Mouse (Mus musculus): ENCODE results near the gene Coq4. TPM values are rescaled to one million over a fixed set of nuclear protein-coding genes. Genes with fewer than 3 reads are reported as not detected.
A peak's percentile ranks its signal among the peaks of the same experiment; 100 is the strongest.

Coq4 gene
- polyA plus RNA-seq, 1 experiment from 2014 or later, result 15.6 TPM

DNA sequence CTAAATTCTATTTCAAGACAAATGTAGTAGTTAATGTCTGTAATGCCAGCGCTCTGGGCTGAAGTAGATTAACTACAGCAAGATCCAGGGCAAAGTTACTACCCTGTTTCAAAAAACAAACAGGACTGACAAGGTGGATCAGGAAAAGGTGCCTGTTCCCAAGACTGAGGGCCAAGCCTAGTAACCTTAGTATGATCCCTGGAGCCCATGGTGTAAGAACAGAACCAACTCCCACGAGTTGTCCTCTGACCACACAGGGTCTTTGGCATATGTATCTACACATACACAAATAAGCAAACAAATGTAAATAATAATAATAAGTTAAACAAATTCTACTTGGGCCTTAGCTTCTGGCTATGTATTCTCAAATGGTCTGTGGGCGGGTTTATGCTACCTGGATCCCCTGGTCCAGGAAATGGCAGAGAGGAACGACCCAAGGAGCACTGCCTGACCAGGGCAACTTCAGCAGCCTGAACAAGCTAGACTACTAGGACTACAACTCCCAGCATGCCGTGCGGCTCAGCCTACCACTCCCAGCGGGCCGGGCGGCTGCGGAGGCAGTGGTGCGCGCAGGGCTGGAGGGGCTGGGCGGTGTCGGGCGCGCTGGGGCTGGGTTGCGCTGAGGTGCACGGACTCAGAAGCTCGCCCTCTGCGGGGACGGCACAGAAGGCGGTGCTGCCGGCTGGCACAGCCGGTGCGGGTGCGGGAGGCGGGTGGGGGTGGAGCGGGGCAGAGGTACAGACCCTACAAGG, 15.0 kb downstream of the Coq4 start, which contains the start of gene Slc27a4:
TSS of gene Slc27a4 (plus strand) at position 560 of the 752 bp plus-strand sequence.
- H3K36me3 ChIP-seq, result no peaks in the 10 kb centered on the region
- peak within 1 kb of the TSS; percentile 99 for H3K4me2 ChIP-seq
- no peaks in the 10 kb centered on the region for H3K9me3 ChIP-seq (replicated peaks)
- DNase-seq (peak; percentile 93), ATAC-seq (ENCODE audit: low read depth) (peak; percentile 98)
- peak within 1 kb of the TSS; percentile 80 for H3K4me3 ChIP-seq (replicated peaks)
- H3K9ac ChIP-seq, result peak within 1 kb of the TSS; percentile 79
- peaks cover 14% of the 10 kb centered on the region for H3K4me1 ChIP-seq (replicated peaks)
- H3K27me3 ChIP-seq, result peaks cover 35% of the 10 kb centered on the region
- WGBS (ENCODE audit: insufficient replicate concordance), result 3% methylated on average over 28 of the region's 28 CpGs
- no peak within 1 kb of the TSS for H3K27ac ChIP-seq

DNA sequence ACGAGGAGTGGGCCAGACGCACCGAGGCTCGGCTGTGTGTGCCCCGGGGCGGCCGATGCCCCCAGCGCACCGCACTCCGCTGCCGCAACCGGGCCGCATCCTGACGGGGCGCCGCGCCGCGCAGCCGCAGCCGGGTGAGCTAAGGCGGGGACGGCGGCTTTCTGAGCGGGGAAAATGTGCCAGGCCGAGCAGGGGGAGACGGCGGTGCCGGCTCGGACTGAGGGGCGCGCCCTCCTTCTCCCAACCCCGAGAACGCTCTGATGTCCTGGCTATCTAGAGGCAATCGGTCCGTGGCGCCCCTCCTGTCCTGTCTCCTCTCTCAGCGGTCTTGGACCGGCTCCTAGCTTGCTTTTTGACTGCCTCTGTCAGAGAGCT, 15.5 kb downstream of the Coq4 start:
- Histone ChIP-seq H3K4me2 (peak overlapping the region; percentile 99), H3K4me3 (replicated peaks) (peak overlapping the region; percentile 80), H3K27ac (no peak overlapping the region), H3K4me1 (replicated peaks) (peaks cover 14% of the 10 kb centered on the region), H3K36me3 (peaks cover 4% of the 10 kb centered on the region; the same call in 1 of the 2 replicates), H3K9me3 (replicated peaks) (no peaks in the 10 kb centered on the region), H3K27me3 (peaks cover 35% of the 10 kb centered on the region), H3K9ac (peak overlapping the region; percentile 79)
- DNase-seq (no peak), ATAC-seq (ENCODE audit: low read depth) (no peak)
- 0% methylated on average over 39 of the region's 39 CpGs for WGBS (ENCODE audit: insufficient replicate concordance)

DNA sequence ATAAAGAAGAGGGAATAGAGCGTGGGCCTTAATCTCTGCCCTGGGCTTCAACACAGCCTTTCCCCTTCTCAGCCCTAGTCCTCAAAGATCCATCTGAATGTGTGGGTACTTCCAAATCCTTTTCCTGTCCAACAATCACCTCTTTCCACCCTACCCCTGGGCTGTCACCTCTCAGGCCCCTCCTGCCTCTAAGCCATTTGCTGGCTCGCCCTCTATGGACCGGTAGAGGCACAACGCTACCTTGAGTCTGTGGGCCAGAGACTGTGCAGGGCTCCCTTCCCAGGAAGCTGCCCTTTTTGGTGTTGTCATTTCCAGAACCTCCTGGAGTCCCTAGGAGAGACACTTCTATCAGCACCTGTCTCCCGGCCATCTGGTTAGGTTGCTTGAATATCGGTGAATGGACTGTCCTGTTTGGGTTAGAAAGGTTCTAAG, 16.1 kb downstream of the Coq4 start:
- Histone ChIP-seq H3K9me3 (replicated peaks) (no peaks in the 10 kb centered on the region), H3K27me3 (peaks cover 35% of the 10 kb centered on the region), H3K4me3 (replicated peaks) (peak overlapping the region; percentile 80), H3K36me3 (peaks cover 4% of the 10 kb centered on the region; the same call in 1 of the 2 replicates), H3K27ac (no peak overlapping the region), H3K9ac (peak overlapping the region; percentile 79), H3K4me2 (peak overlapping the region; percentile 99), H3K4me1 (replicated peaks) (peaks cover 14% of the 10 kb centered on the region)
- WGBS (ENCODE audit: insufficient replicate concordance), result 29% methylated on average over 6 of the region's 6 CpGs
- ATAC-seq (ENCODE audit: low read depth) (no peak), DNase-seq (no peak)

DNA sequence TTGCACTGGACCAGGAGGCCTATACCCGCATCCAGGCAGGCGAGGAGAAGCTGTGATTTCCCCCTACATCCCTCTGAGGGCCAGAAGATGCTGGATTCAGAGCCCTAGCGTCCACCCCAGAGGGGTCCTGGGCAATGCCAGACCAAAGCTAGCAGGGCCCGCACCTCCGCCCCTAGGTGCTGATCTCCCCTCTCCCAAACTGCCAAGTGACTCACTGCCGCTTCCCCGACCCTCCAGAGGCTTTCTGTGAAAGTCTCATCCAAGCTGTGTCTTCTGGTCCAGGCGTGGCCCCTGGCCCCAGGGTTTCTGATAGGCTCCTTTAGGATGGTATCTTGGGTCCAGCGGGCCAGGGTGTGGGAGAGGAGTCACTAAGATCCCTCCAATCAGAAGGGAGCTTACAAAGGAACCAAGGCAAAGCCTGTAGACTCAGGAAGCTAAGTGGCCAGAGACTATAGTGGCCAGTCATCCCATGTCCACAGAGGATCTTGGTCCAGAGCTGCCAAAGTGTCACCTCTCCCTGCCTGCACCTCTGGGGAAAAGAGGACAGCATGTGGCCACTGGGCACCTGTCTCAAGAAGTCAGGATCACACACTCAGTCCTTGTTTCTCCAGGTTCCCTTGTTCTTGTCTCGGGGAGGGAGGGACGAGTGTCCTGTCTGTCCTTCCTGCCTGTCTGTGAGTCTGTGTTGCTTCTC, 28.5 kb downstream of the Coq4 start:
- Histone ChIP-seq H3K27me3 (no peaks in the 10 kb centered on the region), H3K4me2 (no peak overlapping the region), H3K4me3 (replicated peaks) (no peak overlapping the region), H3K27ac (no peak overlapping the region), H3K36me3 (peaks cover 10% of the 10 kb centered on the region; the same call in 1 of the 2 replicates), H3K4me1 (replicated peaks) (peaks cover 19% of the 10 kb centered on the region), H3K9ac (no peak overlapping the region), H3K9me3 (replicated peaks) (no peaks in the 10 kb centered on the region)
- no peak for DNase-seq
- 62% methylated on average over 11 of the region's 11 CpGs for WGBS (ENCODE audit: insufficient replicate concordance)
- no peak for ATAC-seq (ENCODE audit: low read depth)

DNA sequence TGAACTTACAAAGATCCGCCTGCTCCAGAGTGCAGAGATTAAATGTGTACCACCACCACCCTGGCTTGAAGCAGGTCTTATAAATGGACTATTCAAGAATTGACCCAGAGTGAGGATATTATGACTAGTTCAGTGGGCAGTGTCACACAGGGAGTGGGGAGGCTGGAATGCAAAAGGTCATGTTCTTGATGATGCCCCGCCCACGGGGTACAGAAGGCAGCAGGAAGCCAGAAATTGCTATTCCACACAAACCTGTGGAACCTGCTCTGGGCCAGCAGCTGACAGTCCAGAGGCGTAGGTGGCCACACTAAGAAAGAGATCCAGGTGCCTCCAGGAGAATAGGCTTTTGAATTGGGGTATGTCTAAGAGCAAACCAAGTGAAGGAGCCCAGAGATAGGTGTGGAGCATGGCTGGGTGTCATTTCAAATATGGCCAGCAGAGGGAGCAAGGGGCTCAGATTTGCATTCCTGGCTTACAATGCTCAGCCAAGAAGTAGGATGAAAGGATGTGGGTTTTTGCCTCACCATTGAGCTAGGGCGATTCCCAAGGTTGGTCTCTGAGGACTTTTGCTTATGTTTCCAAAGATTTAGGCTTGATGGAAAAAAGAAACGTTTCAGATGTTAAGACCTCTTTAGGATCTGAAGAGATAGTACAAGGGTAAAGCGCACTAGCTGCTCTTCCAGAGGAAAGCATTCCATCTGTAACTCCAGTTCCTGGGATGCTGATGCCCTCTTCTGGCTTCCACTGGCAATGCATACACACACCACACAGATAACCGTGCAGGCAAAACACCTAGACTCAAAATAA, 30.3 kb downstream of the Coq4 start:
- 37% methylated on average over 8 of the region's 8 CpGs for whole genome bisulfite sequencing (ENCODE audit: insufficient replicate concordance)
- DNase-seq, result peak; percentile 59
- H3K36me3 ChIP-seq, result peaks cover 8% of the 10 kb centered on the region; the same call in 1 of the 2 replicates
- H3K27me3 ChIP-seq, result no peaks in the 10 kb centered on the region
- H3K27ac ChIP-seq, result no peak overlapping the region
- H3K9me3 ChIP-seq (replicated peaks), result no peaks in the 10 kb centered on the region
- peaks cover 21% of the 10 kb centered on the region for H3K4me1 ChIP-seq (replicated peaks)
- H3K9ac ChIP-seq, result no peak overlapping the region
- H3K4me3 ChIP-seq (replicated peaks), result no peak overlapping the region
- ATAC-seq (ENCODE audit: low read depth), result no peak; the same call in 1 of the 2 replicates
- H3K4me2 ChIP-seq, result no peak overlapping the region

DNA sequence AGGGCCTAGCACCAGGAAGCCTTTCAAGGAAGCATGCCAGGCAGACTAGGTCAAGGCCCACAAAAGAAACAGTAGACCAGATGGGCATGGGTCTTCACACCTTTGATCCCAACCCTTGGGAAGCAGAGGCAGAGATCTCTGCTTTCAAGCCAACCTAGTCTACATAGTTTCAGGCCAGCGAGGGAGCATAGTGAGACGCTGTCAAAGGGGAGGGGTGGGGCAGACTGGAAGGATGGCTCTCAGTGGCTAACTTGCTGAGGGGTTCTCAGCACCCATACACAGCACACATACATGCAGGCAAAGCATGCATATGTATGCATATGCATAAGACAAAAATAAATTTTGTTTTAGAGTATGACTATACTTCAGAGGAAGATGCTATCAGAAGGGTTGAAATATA, 32.1 kb downstream of the Coq4 start:
- DNase-seq (no peak), ATAC-seq (ENCODE audit: low read depth) (no peak)
- Histone ChIP-seq H3K4me3 (replicated peaks) (no peak overlapping the region), H3K36me3 (no peaks in the 10 kb centered on the region), H3K9ac (peak overlapping the region; percentile 72; the same call in 1 of the 2 replicates), H3K9me3 (replicated peaks) (no peaks in the 10 kb centered on the region), H3K4me1 (replicated peaks) (peaks cover 21% of the 10 kb centered on the region), H3K27me3 (no peaks in the 10 kb centered on the region), H3K4me2 (peak overlapping the region; percentile 89), H3K27ac (no peak overlapping the region; the same call in 1 of the 2 replicates)
- WGBS (ENCODE audit: insufficient replicate concordance), result 32% methylated on average over 2 of the region's 2 CpGs

DNA sequence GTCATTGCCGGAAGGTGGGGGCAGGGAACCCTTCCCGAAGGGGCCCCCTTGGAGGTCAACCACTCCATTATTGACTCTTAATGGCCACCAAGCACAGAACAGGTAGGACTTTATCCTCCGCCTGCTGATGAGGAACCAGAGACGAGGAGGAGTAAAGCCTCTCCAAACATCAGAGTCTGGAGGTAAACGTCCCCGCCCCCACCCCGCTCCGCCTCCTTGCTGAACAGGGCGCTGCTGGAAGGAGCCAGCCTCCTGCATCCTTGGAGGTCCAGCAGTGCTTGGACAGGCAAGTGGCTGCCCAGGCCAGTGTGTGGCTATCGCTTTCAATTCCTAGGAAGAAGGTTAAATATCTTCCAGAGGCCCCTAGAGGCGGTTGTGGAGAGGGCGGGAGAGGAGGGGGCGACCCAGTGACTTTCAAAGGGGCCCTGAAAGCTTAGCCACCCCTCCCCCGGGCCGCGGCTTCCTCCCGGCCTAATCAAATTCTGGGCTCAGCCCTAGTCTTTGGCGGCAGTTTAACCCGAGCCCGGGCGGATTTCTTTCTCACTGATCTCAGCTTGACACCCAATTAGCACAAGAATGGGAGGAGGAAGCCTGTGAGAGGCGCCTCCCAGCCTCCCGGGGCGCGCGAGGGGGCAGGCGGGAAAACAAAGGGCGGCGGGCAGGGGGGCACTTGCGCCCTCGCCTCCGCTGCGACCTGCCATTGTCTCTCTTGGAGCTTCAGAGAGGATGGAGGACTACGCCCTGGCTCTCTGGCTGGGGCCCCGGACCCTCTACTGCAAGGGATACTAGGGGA, 32.9 kb downstream of the Coq4 start, which contains the start of gene Urm1:
TSS of gene Urm1 (plus strand) at position 51 of the 793 bp plus-strand sequence.
- Histone ChIP-seq H3K27ac (peak within 1 kb of the TSS; percentile 74), H3K9me3 (replicated peaks) (no peaks in the 10 kb centered on the region), H3K36me3 (no peaks in the 10 kb centered on the region), H3K4me2 (peak within 1 kb of the TSS; percentile 89), H3K4me3 (replicated peaks) (peak within 1 kb of the TSS; percentile 61), H3K27me3 (no peaks in the 10 kb centered on the region), H3K4me1 (replicated peaks) (peaks cover 21% of the 10 kb centered on the region), H3K9ac (peak within 1 kb of the TSS; percentile 72)
- DNase-seq, result peak; percentile 56
- peak; percentile 71 for ATAC-seq (ENCODE audit: low read depth)
- WGBS (ENCODE audit: insufficient replicate concordance), result 2% methylated on average over 35 of the region's 35 CpGs

DNA sequence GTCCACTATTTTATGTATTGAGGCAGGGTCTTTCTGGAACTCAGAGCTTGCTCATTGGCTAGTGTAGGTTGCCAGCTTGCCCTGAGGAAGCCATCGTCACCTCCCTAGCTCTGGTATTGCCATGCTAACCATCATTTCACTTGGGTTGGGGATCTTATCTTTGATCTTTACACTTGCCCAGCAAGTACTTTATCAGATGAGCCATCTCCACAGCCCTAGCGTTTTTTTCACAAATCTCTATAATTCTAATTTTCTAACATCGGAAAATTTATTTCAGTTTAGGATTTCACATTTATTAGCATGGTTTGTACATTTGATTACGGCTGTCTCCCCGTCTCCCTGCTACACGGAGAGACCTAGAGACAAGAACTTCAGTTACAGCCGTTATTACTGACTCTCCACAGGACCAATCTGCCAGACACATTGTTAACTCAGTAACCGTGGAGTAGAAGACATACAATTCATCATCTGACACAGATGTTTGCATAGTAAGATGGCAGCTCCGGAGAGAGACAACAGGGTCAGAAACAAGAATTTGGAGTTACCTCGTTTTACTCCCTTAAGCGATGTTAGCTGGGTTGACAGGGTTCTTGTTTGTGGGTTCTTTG, 39.1 kb downstream of the Coq4 start:
- H3K9ac ChIP-seq, result peak overlapping the region; percentile 82
- peak overlapping the region; percentile 87 for H3K27ac ChIP-seq
- H3K27me3 ChIP-seq, result no peaks in the 10 kb centered on the region
- DNase-seq (no peak), ATAC-seq (ENCODE audit: low read depth) (no peak)
- 0 out of 2 replicates have a peak, but pooled peaks cover 6% of the 10 kb centered on the region for H3K36me3 ChIP-seq
- H3K4me3 ChIP-seq (replicated peaks), result peak overlapping the region; percentile 83
- peak overlapping the region; percentile 89 for H3K4me2 ChIP-seq
- WGBS (ENCODE audit: insufficient replicate concordance), result 9% methylated on average over 11 of the region's 11 CpGs
- H3K9me3 ChIP-seq (replicated peaks), result no peaks in the 10 kb centered on the region
- peaks cover 21% of the 10 kb centered on the region for H3K4me1 ChIP-seq (replicated peaks)

DNA sequence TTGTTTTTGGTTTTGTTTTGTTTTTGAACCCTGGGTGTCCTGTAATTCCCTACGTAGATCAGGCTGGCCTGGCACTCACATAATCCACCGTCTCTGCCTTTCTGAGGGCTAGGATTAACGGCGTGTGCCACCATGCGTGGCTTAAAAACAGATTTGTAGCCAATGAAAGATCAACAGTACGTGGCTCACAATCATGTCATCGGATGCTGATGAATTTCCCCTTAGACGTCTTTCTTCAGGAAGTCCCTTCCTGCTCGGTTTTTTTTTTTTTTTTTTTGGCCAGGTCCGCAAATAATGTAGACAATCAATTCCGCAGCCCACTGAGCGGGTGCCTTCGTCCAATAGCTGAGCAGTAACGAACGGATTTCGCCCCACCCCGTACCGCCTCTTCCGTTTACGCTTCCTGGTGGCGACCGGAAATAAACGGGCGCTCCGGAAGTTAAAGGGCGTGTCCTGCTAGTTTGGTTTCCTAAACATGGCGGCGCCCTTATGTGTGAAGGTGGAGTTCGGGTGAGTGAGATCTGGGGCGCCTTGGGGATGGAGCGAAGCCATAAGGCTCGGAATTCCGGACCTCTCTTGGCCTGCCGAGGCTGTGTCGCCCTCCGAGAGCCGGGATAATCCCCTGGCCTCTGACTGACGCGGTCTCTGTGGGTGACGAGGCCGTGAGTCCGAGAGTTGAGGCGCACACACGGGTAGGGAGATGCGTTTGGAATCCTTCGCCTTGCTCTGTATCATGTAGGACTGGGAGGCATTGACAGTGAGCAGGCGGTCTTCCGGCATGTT, 39.8 kb downstream of the Coq4 start:
- DNase-seq, result peak; percentile 94
- peak; percentile 96 for ATAC-seq (ENCODE audit: low read depth)
- Histone ChIP-seq H3K27me3 (no peaks in the 10 kb centered on the region), H3K27ac (peak overlapping the region; percentile 87), H3K4me3 (replicated peaks) (peak overlapping the region; percentile 83), H3K36me3 (0 out of 2 replicates have a peak, but pooled peaks cover 8% of the 10 kb centered on the region), H3K9me3 (replicated peaks) (no peaks in the 10 kb centered on the region), H3K9ac (peak overlapping the region; percentile 83), H3K4me2 (peak overlapping the region; percentile 89), H3K4me1 (replicated peaks) (peaks cover 21% of the 10 kb centered on the region)
- under 1% methylated on average over 48 of the region's 48 CpGs for WGBS (ENCODE audit: insufficient replicate concordance)

All from liver, embryonic 13.5 days (tissue).